Mouse (Mus musculus): Measurements from ENCODE around the gene Gucd1. TPM values are rescaled to one million over a fixed set of nuclear protein-coding genes. Genes with fewer than 3 reads are reported as not detected.

Gene Gucd1
- polyA plus RNA-seq (2014; fragmentation: Illumina TruSeq; extraction: RNeasy Lipid Tissue Mini Kit (QIAGEN cat#74804); ENCODE audit: low read depth, low replicate concordance) = 27.8 TPM

DNA sequence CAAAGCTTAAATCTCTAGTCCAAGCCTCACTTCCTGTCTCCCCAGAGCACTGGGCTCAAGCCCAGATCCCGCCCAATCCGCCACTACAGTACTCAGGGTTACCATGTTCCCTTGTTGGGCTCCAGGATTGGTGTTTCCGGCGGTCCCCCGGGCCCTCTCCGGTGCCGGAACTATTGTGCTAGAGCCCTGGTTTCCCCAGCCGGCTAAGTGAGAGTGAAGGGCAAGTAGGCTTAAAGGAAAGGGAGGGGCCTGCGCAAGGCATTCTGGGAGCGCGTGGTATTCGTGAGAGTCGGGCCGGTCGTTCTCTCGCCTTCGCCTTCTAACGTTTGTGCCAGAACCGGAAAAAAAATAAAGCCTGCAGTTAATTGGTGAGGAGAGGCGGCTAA is at the start of gene Gucd1:
Gene Gucd1, minus strand, starts transcription at position 215 of the 386 bp plus-strand sequence.

DNA sequence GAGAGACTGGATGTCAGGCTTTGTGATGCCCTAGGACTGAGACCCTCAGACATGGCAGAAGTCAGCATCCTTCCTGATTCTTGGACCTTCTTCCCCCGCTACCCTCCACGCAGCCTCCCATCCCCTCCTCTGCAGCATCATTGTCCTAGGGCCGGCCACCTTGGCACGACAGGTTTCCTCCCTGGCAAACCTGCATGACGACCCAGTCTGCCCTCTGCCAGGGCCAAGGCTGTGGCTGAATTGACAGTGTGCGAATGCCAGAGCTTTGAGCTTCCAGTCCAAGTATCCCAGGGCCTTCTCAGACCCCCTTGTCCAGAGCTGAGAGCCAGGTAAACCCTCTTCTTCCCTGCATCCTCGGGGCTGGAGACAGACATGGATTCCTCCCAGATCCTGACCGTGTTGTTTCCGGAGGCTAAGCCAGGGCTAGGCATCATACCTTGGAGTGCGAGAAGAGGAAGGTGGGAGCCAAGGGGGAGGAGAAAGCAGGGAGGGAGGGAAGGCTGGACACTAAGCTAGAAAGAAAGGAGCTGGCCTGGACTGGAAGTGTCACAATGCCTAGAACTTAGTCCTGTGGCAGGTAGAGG is 43.4 kb upstream of the Gucd1 start, which contains the start of gene Ggt1:
Gene Ggt1, plus strand, starts transcription at position 534 of the 584 bp plus-strand sequence.

DNA sequence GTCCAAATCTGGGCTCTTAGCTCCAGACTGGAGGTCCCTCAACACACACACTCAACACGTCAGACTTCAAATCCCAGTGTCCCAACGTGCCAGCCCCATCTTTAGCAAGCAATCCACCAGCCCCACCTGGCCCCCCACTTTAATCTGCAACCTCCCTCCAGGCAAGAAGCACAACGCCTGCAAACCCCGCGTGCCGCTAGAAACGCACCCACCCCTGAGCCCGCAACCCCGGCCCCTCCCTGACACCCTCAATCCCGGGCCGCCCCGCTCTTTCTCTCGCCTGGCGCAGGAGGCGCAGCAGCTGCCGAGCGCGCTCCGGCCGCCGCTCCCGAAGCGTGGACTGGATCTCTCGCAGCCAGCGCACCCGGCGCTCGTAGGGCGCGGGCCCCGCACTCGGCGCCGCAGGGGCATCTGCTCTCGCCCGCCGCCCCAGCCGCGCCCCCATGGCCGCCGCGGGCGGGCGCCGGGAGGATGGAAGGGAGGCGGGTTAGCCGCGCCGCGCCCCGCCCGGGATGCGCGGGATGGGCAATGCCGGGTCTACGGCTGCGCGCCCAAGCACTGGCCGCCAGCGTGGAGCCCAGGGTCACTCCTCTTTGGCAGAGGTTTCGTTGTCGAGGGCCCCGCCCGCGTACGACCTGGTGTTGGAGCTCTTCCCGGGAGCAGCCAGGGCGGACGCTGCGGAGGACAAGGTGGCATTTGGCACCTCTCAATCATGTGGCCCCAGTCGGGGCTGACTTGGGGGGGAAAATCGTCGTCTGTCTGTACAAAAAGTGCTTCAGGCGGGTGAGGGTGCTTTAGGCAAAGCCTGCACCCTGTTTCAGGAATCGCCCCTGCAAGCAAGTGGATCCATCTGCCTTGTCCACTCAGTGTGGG is 42.1 kb upstream of the Gucd1 start, which contains the start of gene Lrrc75b:
Gene Lrrc75b, minus strand, starts transcription at position 655 of the 873 bp plus-strand sequence.

DNA sequence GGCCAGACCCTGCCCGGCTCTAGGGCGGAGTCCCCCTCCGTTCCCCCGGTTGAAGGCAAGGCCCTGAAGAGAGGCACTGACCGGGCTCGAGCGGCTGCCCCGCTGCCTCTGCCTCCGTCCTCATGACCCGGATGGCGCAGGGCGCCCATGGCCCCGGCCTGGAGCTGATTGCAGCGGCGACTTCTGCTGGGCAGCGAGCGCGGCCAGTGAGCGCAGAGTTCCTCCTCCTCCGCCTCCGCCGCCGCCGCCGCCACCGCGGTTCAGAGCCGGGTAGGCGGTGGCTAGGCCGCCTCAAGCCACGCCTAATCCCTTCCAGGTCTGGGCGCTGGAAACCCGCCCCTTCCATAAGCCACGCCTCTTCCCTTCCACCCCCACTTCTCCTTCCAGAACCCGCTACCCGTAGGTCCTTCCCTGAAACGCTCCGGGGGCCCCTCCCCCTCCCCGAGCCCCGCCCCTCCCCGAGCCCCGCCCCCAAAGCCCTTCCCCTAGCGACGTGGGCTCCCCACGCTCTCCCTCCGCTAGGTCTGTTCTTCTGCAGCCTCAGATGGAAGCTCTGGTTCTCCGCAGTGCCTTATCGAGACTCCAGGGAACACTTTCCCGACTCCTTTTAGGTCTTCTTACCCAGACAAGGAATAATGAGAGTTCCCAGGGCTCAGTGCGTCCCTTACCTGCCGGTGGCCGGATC is 557 bp downstream of the Gucd1 start, which contains the start of gene Snrpd3:
Gene Snrpd3, plus strand, starts transcription at position 479 of the 685 bp plus-strand sequence.

DNA sequence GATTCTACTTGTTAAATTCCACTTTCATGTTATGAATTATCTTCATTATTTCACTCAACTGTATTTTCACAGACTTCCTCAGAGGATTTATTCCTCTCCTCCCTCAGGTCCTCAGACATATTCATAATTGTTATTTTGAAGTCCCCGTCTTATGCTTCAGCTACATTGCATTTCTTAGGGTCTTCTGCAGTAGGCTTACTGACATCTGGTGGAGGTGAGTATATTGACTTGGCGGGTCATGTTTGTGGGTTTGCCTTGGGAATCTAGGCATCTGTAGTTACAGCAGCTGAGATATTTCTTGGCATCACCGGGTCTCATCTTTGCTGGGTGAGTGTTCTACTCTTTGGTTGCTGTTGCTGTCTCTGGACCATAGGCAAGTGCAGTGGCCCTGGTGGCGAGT is 116.8 kb downstream of the Gucd1 start, which contains the start of gene Upb1:
Gene Upb1, plus strand, starts transcription at position 158 of the 400 bp plus-strand sequence.

DNA sequence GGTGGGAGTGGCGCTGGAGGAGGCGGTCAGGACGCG is 201.1 kb downstream of the Gucd1 start, which contains the start of gene Adora2a:
Gene Adora2a, plus strand, starts transcription at position 6 of the 36 bp plus-strand sequence.

Other genes with a start within 250 kb of the Gucd1 start
- gene Adora2a, start 201.1 kb downstream of the Gucd1 start, polyA plus RNA-seq (2014; fragmentation: Illumina TruSeq; extraction: RNeasy Lipid Tissue Mini Kit (QIAGEN cat#74804); ENCODE audit: low read depth, low replicate concordance) = not detected
- 115 TPM for gene Upb1, start 116.9 kb downstream of the Gucd1 start, polyA plus RNA-seq (2014; fragmentation: Illumina TruSeq; extraction: RNeasy Lipid Tissue Mini Kit (QIAGEN cat#74804); ENCODE audit: low read depth, low replicate concordance)
- gene Snrpd3, start 421 bp downstream of the Gucd1 start, polyA plus RNA-seq (2014; fragmentation: Illumina TruSeq; extraction: RNeasy Lipid Tissue Mini Kit (QIAGEN cat#74804); ENCODE audit: low read depth, low replicate concordance) = 16.3 TPM
- gene Lrrc75b, start 42.4 kb upstream of the Gucd1 start, polyA plus RNA-seq (2014; fragmentation: Illumina TruSeq; extraction: RNeasy Lipid Tissue Mini Kit (QIAGEN cat#74804); ENCODE audit: low read depth, low replicate concordance) = not detected
- not detected for gene Ggt1, start 43.6 kb upstream of the Gucd1 start, polyA plus RNA-seq (2014; fragmentation: Illumina TruSeq; extraction: RNeasy Lipid Tissue Mini Kit (QIAGEN cat#74804); ENCODE audit: low read depth, low replicate concordance)
- 0.66 TPM for gene Ggt5, start 71.4 kb upstream of the Gucd1 start, polyA plus RNA-seq (2014; fragmentation: Illumina TruSeq; extraction: RNeasy Lipid Tissue Mini Kit (QIAGEN cat#74804); ENCODE audit: low read depth, low replicate concordance)
- 0.26 TPM for gene Susd2, start 126.0 kb upstream of the Gucd1 start, polyA plus RNA-seq (2014; fragmentation: Illumina TruSeq; extraction: RNeasy Lipid Tissue Mini Kit (QIAGEN cat#74804); ENCODE audit: low read depth, low replicate concordance)
- gene Cabin1, start 246.4 kb upstream of the Gucd1 start, polyA plus RNA-seq (2014; fragmentation: Illumina TruSeq; extraction: RNeasy Lipid Tissue Mini Kit (QIAGEN cat#74804); ENCODE audit: low read depth, low replicate concordance) = 1.2 TPM

Data from liver, adult 10 weeks (tissue).